Mouse (Mus musculus) intestine, embryonic 16.5 days (tissue): ENCODE data around the gene Tdo2. TPM values are rescaled to one million over a fixed set of nuclear protein-coding genes. Genes with fewer than 3 reads are reported as not detected.

ENCODE experiments used
- ATAC-seq: fragments of 200-750 bp; cut with Nextera tagmentation; 2 replicates; pipeline ENCODE4 v1.8.0; 2017; ENCODE audit warnings: moderate TSS enrichment, moderate library complexity
- H3K27ac ChIP-seq: fragments of 300-500 bp; sonication (generic); 2 replicates; pipeline ENCODE4 v1.5.1; 2014; ENCODE audit warnings: mild to moderate bottlenecking, low read length
- H3K27me3 ChIP-seq: fragments of 300-500 bp; sonication (generic); replicated peaks from 2 replicates; pipeline ENCODE4 v1.6.1; 2014; ENCODE audit warnings: low read length, control low read depth, mixed read lengths; ENCODE audit not compliant: control insufficient read depth, insufficient read depth
- H3K36me3 ChIP-seq: fragments of 300-500 bp; sonication (generic); 2 replicates; pipeline ENCODE4 v1.6.1; 2014; ENCODE audit warnings: low read length, control low read depth; ENCODE audit not compliant: control insufficient read depth, insufficient read depth
- H3K4me1 ChIP-seq: fragments of 300-500 bp; sonication (generic); 2 replicates; pipeline ENCODE4 v1.6.1; 2014; ENCODE audit warnings: low read length, control low read depth, mixed read lengths; ENCODE audit not compliant: control insufficient read depth, insufficient read depth
- H3K4me2 ChIP-seq: fragments of 300-500 bp; sonication (generic); 2 replicates; pipeline ENCODE4 v1.6.1; 2014; ENCODE audit warnings: low read depth, low read length, control low read depth
- H3K4me3 ChIP-seq: fragments of 300-500 bp; sonication (generic); 2 replicates; pipeline ENCODE4 v1.5.1; 2014; ENCODE audit warnings: mild to moderate bottlenecking, low read length
- H3K9ac ChIP-seq: fragments of 300-500 bp; sonication (generic); 2 replicates; pipeline ENCODE4 v1.6.1; 2014; ENCODE audit warnings: low read depth, low read length
- H3K9me3 ChIP-seq: fragments of 300-500 bp; sonication (generic); 2 replicates; pipeline ENCODE4 v1.6.1; 2016; ENCODE audit warnings: low read length, control low read depth; ENCODE audit not compliant: control insufficient read depth
- WGBS: fragments of 180-500 bp; shearing (Covaris S2); extraction: QIAGEN DNeasy Blood & Tissue Kit; methylation state at CpG from one replicate; pipeline ENCODE4 v1.1.7; 2014; 5-methylcytosine and 5-hydroxymethylcytosine counted together
- polyA plus RNA-seq: library from polyadenylated mRNA; unstranded; fragments of >200 nt; fragmentation: Nextera tagmentation; extraction: Ambion mirVana; gene quantifications from 2 replicates; pipeline ENCODE4 v1.2.1, GENCODE M21; 2015

Tdo2 gene
- polyA plus RNA-seq, 1 experiment from 2014 or later: 1.1 TPM

GRCm38 (mm10) chr3:81916030-81916686 is 59.8 kb downstream of the Tdo2 start:
- H3K27me3 ChIP-seq: no peaks in the 10 kb centered on the region
- 66% methylated on average over 5 of the region's 5 CpGs for WGBS
- no peaks in the 10 kb centered on the region for H3K9me3 ChIP-seq
- H3K27ac ChIP-seq: no peak overlapping the region
- no peak for ATAC-seq
- H3K4me2 ChIP-seq: no peak overlapping the region
- H3K4me1 ChIP-seq: no peaks in the 10 kb centered on the region
- no peaks in the 10 kb centered on the region for H3K36me3 ChIP-seq
- H3K9ac ChIP-seq: no peak overlapping the region
- no peak overlapping the region for H3K4me3 ChIP-seq

- no peak for ATAC-seq
- no peak overlapping the region for H3K4me2 ChIP-seq
- no peak overlapping the region for H3K27ac ChIP-seq
Observed at GRCm38 (mm10) chr3:81910286-81911036, 65.5 kb downstream of the Tdo2 start.

More at GRCm38 (mm10) chr3:81910286-81911036, 65.5 kb downstream of the Tdo2 start:
- H3K27me3 ChIP-seq: no peaks in the 10 kb centered on the region
- H3K4me1 ChIP-seq: no peaks in the 10 kb centered on the region
- 76% methylated on average over 6 of the region's 6 CpGs for WGBS
- H3K36me3 ChIP-seq: no peaks in the 10 kb centered on the region
- H3K4me3 ChIP-seq: no peak overlapping the region
- H3K9me3 ChIP-seq: no peaks in the 10 kb centered on the region
- H3K9ac ChIP-seq: no peak overlapping the region

Other genes with a start within 250 kb of the Tdo2 start
- gene Ctso, start 43.6 kb downstream of the Tdo2 start, polyA plus RNA-seq: 19.6 and 23.8 TPM in 2 replicates
- 0.34 and 0.50 TPM in 2 replicates for gene Asic5, start 6.1 kb upstream of the Tdo2 start, polyA plus RNA-seq
- 55.3 and 59.7 TPM in 2 replicates for gene Gucy1b1, start 98.5 kb upstream of the Tdo2 start, polyA plus RNA-seq
- 38.8 and 38.9 TPM in 2 replicates for gene Gucy1a1, start 169.6 kb upstream of the Tdo2 start, polyA plus RNA-seq